Mouse (Mus musculus): ENCODE data around the gene Tacc2.

DNA sequence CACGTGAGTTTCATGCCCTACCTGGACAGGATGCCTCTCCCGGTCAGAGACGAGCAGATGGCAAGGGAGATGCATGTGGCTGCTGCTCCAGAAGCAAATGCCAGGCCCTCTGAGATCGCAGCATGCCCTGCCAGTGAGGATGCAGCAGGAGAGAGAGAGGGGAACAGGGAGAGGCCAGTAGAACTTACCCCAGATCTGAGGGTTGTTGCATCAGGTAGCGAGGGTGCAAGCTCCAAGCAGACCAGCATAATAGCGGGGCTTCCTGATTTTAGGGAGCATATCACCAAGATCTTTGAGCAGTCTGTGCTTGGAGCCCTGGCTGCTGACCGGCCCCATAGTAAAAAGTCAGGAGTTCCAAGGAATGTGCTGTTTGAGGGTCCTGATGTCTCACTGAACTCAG lies 48.1 kb downstream of the Tacc2 start:
- TF ChIP-seq EP300 (IDR thresholded peaks at IDR 0.05; ENCODE audit: insufficient read depth, low read depth, low read length) (no peak), CTCF (IDR thresholded peaks at IDR 0.05; ENCODE audit: low read depth, low read length) (no peak), POLR2A (IDR thresholded peaks at IDR 0.05; ENCODE audit: insufficient read depth, low read length) (no peak)

Measured in ES-Bruce4 (cell line).